Mouse (Mus musculus): Measurements from ENCODE around the gene Tmem9b. TPM values are rescaled to one million over a fixed set of nuclear protein-coding genes. Genes with fewer than 3 reads are reported as not detected.

The Tmem9b gene
- polyA plus RNA-seq, 1 experiment from 2014 or later = 35.2 TPM

DNA sequence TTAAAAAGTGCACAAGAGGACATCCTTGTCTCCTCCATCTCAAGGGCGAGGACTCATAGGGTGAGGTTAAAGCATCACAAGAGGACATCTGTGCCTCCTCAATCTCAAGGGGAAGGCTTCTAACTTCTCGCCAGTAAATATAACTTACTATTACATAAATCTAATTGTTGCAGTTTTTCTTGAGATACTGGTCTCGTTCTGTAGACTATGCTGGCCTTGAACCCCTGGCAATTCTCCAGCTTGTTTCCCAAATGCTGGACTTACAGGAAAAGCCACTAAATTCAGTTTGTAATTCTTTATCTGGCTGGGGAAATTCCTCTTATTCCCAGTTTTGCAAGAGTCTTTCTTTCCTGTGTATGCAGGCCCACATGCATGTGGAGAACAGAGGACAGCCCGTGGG is 17.9 kb downstream of the Tmem9b start:
- Histone ChIP-seq H3K9ac (no peak overlapping the region), H3K27me3 (no peaks in the 10 kb centered on the region), H3K4me2 (replicated peaks) (no peak overlapping the region), H3K4me3 (no peak overlapping the region), H3K4me1 (peaks cover 12% of the 10 kb centered on the region), H3K36me3 (peaks cover 7% of the 10 kb centered on the region), H3K27ac (no peak overlapping the region), H3K9me3 (no peaks in the 10 kb centered on the region)
- WGBS = 86% methylated on average over 4 of the region's 4 CpGs
- ATAC-seq (ENCODE audit: insufficient number of reproducible peaks, insufficient read depth, low FRiP score, low TSS enrichment) = no peak

DNA sequence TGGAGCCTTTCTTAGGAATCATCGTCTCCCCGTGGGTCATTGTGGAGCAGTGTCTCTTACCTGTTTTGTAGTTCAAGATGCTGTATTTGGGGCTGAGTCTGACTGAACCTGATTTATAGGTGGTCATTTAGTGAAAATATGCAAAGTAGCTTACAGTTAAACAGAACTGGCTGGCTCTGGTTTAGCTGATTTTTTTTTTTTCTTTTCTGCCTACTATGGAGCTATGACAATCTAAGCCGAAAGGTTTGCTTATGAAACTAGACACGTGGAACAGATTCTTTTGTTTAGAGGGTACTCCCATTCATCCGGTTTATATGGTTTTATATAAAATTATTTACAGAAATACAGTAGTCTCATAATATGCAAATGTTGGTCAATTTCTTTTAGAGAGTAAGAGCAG is 21.0 kb downstream of the Tmem9b start, which contains the start of gene Ascl3:
Ascl3 (minus strand) TSS at position 101 of the 400 bp plus-strand sequence.
- no peak within 1 kb of the TSS for H3K9ac ChIP-seq
- H3K4me2 ChIP-seq (replicated peaks) = no peak within 1 kb of the TSS
- H3K27me3 ChIP-seq = no peaks in the 10 kb centered on the region
- ATAC-seq (ENCODE audit: insufficient number of reproducible peaks, insufficient read depth, low FRiP score, low TSS enrichment) = no peak
- H3K36me3 ChIP-seq = peaks cover 7% of the 10 kb centered on the region
- H3K4me3 ChIP-seq = no peak within 1 kb of the TSS
- peaks cover 13% of the 10 kb centered on the region for H3K4me1 ChIP-seq
- H3K27ac ChIP-seq = no peak within 1 kb of the TSS
- no peaks in the 10 kb centered on the region for H3K9me3 ChIP-seq
- 81% methylated on average over 5 of the region's 5 CpGs for WGBS

DNA sequence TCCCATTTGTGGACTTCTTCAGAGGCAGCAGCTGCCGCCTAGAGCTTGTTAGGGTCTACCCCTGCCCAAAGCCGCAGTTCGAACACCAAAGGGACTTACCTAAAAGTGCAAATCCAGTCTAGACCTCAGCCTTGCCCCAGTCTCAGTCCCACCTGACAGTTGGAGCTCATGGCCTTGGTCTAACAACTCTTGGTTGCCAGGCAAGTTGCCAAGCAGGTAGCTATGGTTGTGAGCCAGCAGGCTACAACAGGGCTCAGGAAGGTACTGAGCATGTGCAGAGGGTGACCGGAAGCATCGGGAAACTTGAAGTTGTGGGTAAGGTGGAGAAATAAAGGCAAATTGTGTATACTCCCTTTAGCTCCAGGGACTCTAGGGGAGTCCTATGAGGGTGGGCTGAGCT is 29.0 kb downstream of the Tmem9b start, which contains the start of gene BC051019:
BC051019 (minus strand) TSS at position 154 of the 400 bp plus-strand sequence.
- Histone ChIP-seq H3K36me3 (no peaks in the 10 kb centered on the region), H3K27me3 (no peaks in the 10 kb centered on the region), H3K4me1 (no peaks in the 10 kb centered on the region), H3K4me2 (replicated peaks) (no peak within 1 kb of the TSS), H3K9me3 (0 out of 2 replicates have a peak, but pooled peaks cover 3% of the 10 kb centered on the region), H3K27ac (no peak within 1 kb of the TSS), H3K9ac (no peak within 1 kb of the TSS), H3K4me3 (no peak within 1 kb of the TSS)
- 91% methylated on average over 5 of the region's 5 CpGs for WGBS
- no peak for ATAC-seq (ENCODE audit: insufficient number of reproducible peaks, insufficient read depth, low FRiP score, low TSS enrichment)

DNA sequence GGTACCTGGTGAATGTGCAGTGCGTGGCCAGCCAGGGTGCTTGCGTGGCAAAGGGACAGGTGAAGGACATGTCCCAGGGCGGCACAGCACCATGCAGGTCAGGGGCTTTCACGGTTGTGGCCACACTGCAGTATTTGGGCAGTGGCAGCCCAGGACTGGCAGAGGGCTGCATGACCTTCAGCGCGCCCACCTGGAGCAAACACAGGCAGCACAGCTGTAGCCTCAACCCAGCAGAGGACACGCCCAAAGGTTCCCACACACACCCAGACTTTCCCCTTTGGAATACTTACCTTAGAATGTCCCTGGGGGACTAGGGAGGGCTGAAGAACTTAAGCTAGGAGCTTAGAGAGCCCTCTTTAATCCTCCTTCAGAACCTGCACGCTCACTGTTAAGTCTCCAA is 29.6 kb downstream of the Tmem9b start:
- Histone ChIP-seq H3K27me3 (no peaks in the 10 kb centered on the region), H3K4me2 (replicated peaks) (no peak overlapping the region)

DNA sequence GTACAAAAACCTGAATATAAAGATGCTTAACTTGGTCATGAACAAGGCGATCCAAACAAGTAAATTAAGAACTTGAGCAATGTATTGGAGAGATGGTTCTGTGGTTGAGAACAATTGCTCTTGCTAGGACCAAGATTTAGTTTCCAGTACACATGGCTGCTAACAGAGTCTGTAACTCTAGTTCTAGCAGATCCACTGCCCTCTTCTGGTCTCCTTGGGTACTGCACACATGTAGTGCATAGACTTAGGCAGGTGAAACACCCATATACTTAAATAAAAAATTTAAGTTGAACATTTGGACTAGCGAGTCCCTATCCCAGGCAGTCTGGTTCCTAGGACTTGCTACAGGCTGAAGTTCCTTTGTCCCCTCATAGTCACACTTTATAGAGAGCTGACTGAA is 30.1 kb downstream of the Tmem9b start:
- Histone ChIP-seq H3K4me3 (no peak overlapping the region), H3K27ac (no peak overlapping the region), H3K4me1 (no peaks in the 10 kb centered on the region), H3K27me3 (no peaks in the 10 kb centered on the region), H3K36me3 (no peaks in the 10 kb centered on the region), H3K9ac (no peak overlapping the region), H3K4me2 (replicated peaks) (no peak overlapping the region), H3K9me3 (0 out of 2 replicates have a peak, but pooled peaks cover 3% of the 10 kb centered on the region)
- WGBS = 97% methylated on average over 2 of the region's 2 CpGs
- ATAC-seq (ENCODE audit: insufficient number of reproducible peaks, insufficient read depth, low FRiP score, low TSS enrichment) = no peak

More for the DNA sequence above, 29.6 kb downstream of the Tmem9b start:
- Histone ChIP-seq H3K9ac (no peak overlapping the region), H3K36me3 (no peaks in the 10 kb centered on the region), H3K9me3 (0 out of 2 replicates have a peak, but pooled peaks cover 3% of the 10 kb centered on the region), H3K27ac (no peak overlapping the region), H3K4me3 (no peak overlapping the region), H3K4me1 (no peaks in the 10 kb centered on the region)
- 95% methylated on average over 8 of the region's 8 CpGs for WGBS
- no peak for ATAC-seq (ENCODE audit: insufficient number of reproducible peaks, insufficient read depth, low FRiP score, low TSS enrichment)

DNA sequence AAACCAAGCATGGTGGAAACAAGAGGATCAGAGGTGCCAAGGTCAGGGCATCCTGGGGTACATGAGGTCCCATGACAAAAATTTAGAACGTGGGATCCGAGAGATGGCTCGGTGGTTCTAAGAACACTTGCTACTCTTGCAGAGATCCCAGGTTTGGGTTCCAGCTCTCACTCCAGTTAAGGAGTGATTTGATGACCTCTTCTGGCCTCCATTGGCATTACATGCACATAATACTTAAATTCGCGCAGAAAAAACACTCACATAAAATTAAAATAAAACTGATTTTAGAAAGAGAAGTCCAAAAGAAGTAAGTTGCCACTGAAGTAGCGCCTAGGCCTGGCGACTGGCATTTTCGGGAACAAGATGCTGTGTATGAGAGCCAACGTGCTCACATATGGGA is 33.4 kb downstream of the Tmem9b start:
- 0 out of 2 replicates have a peak, but pooled peaks cover 3% of the 10 kb centered on the region for H3K9me3 ChIP-seq
- H3K27ac ChIP-seq = no peak overlapping the region
- H3K4me2 ChIP-seq (replicated peaks) = no peak overlapping the region
- H3K4me3 ChIP-seq = no peak overlapping the region
- H3K27me3 ChIP-seq = no peaks in the 10 kb centered on the region
- ATAC-seq (ENCODE audit: insufficient number of reproducible peaks, insufficient read depth, low FRiP score, low TSS enrichment) = no peak
- 59% methylated on average over 9 of the region's 9 CpGs for WGBS
- H3K36me3 ChIP-seq = no peaks in the 10 kb centered on the region
- no peaks in the 10 kb centered on the region for H3K4me1 ChIP-seq
- H3K9ac ChIP-seq = no peak overlapping the region

DNA sequence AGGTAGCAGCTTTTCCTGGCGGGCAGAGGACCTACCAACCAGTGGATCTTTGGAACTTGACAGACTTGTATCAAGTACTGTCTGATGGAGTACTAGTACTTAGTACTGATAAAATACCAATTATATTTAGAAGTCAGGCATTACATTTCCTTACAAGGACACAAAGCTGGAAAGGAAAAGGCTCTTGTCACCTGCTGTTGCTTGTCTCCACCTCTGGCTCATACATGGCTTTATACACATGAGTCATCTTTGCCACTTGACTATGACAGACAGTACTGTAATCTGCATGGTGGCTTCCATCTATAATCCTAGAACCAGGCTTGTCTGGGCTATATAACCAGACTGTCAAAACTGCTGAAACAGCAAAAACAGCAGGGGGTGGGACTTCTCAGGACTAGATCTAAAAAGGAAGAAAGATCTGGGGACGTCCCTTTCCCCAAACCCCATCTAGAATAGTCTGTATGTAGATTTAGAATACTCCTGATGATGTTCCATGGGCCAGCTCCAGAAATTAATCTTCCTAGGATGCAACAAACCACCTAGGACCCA is 39.2 kb downstream of the Tmem9b start:
- no peak overlapping the region for H3K4me2 ChIP-seq (replicated peaks)
- no peak overlapping the region for H3K9ac ChIP-seq
- H3K27ac ChIP-seq = no peak overlapping the region
- WGBS = 90% methylated on average over 2 of the region's 2 CpGs
- H3K4me3 ChIP-seq = no peak overlapping the region
- H3K36me3 ChIP-seq = peaks cover 23% of the 10 kb centered on the region
- peaks cover 5% of the 10 kb centered on the region; the same call in 1 of the 2 replicates for H3K4me1 ChIP-seq
- no peak for ATAC-seq (ENCODE audit: insufficient number of reproducible peaks, insufficient read depth, low FRiP score, low TSS enrichment)
- no peaks in the 10 kb centered on the region for H3K27me3 ChIP-seq
- no peaks in the 10 kb centered on the region for H3K9me3 ChIP-seq

DNA sequence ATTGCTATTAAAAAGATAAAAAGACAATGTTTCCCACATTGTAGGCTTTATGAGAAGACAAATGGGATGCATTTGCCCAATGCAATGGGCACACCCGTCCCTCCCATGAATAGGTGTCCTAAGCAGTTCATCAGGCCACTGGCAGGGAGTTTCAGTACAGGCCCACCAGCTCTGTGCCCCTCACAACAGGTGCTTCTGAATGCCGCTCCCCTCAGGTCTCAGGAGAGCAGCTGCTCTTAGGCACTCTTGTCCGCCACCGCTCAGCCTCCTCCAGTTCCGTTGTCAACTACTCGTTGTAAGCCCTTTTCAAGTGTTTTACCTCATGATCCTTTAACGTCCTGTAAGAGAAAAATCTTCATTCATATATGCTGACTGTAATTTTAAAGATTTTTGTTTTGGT is 40.5 kb downstream of the Tmem9b start:
- Histone ChIP-seq H3K27me3 (no peaks in the 10 kb centered on the region), H3K27ac (no peak overlapping the region), H3K36me3 (peaks cover 23% of the 10 kb centered on the region), H3K4me3 (no peak overlapping the region), H3K4me1 (peaks cover 6% of the 10 kb centered on the region; the same call in 1 of the 2 replicates), H3K9ac (no peak overlapping the region), H3K9me3 (no peaks in the 10 kb centered on the region), H3K4me2 (replicated peaks) (no peak overlapping the region)
- no peak for ATAC-seq (ENCODE audit: insufficient number of reproducible peaks, insufficient read depth, low FRiP score, low TSS enrichment)
- WGBS = 84% methylated on average over 7 of the region's 7 CpGs

DNA sequence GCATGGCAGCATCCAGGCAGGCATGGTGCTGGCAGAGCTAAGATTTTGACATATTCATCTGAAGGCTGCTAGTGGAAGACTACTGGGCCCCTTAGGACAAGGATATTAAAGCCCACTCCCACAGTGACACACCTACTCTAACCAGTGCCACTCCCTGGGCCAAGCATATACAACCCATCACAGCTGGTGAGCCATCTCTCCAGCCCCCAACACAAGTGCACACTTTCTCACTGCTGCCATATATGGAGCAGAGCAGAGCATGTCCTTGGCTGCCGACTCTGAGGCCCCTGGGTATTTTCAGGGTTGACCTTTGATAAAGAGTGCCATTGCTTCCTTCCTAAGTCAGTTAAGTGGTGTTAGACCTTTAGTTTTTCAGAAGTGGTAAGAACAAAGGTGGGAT is 42.6 kb downstream of the Tmem9b start:
- Histone ChIP-seq H3K27ac (no peak overlapping the region), H3K9me3 (no peaks in the 10 kb centered on the region), H3K36me3 (peaks cover 23% of the 10 kb centered on the region), H3K27me3 (no peaks in the 10 kb centered on the region), H3K4me1 (peaks cover 6% of the 10 kb centered on the region; the same call in 1 of the 2 replicates), H3K9ac (no peak overlapping the region), H3K4me3 (no peak overlapping the region), H3K4me2 (replicated peaks) (no peak overlapping the region)
- WGBS = 70% methylated on average over 1 of the region's 1 CpGs
- ATAC-seq (ENCODE audit: insufficient number of reproducible peaks, insufficient read depth, low FRiP score, low TSS enrichment) = no peak

DNA sequence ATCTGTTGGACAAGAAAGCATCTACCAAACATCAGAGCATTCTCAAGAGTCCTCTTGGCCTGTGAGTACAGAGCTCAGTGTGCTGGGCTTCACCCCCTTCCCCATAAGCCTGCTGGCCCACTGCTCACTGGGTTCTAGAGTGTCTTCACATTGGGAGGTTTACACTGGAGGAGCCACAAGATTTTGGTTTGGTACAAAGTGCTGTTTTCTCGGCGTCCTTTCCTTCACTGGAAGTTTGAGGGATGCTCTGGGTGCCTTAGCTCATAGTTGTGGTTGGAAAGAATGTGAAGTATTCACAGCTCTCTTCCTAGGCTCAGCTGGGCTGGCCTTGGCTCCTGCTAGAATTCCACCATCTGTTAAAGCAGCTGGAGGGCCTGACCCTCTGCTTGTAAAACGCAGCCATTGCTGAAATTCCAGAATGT is 43.7 kb downstream of the Tmem9b start:
- H3K27me3 ChIP-seq = no peaks in the 10 kb centered on the region
- no peak overlapping the region for H3K9ac ChIP-seq
- peaks cover 6% of the 10 kb centered on the region; the same call in 1 of the 2 replicates for H3K4me1 ChIP-seq
- H3K27ac ChIP-seq = peak overlapping the region; percentile 60
- no peak overlapping the region for H3K4me3 ChIP-seq
- no peaks in the 10 kb centered on the region for H3K9me3 ChIP-seq
- WGBS = 46% methylated on average over 3 of the region's 3 CpGs
- ATAC-seq (ENCODE audit: insufficient number of reproducible peaks, insufficient read depth, low FRiP score, low TSS enrichment) = no peak
- no peak overlapping the region for H3K4me2 ChIP-seq (replicated peaks)
- H3K36me3 ChIP-seq = peaks cover 23% of the 10 kb centered on the region

DNA sequence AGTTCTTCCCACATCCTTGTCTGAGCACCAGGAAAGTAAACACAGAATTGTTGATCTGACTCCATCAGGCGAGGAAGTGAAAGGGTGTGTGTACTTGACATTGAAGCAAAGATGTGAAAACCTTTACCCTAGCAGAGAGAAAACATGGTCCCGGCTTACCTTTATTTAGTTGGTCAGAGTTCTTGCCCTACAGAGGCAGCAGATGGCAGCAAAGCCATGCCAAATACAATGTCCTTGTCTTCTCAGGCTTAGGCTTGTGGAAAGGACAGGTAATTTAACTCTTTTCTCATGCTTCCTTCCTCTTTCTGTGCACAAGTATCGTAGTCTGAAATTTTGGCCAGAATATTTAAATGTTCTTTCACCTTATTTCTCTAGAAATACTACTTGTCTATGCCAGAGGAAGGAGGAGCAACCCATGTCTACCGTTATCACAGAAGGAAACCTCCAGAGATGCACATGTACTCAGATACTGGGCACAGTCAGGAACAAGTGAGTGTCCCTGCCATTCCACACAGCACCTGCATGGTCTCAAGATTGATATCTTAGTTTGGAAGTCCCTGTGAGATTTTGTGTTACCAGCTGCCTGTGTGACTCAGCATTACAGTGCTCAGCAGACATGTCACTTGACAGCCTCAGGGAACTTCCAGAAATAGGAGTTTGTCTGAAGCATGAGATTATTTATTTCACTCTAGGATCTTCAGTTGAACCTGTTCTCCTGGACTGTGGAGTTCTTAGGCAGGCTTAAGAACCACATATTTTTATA is 45.5 kb downstream of the Tmem9b start:
- H3K9ac ChIP-seq = no peak overlapping the region
- no peaks in the 10 kb centered on the region for H3K27me3 ChIP-seq
- peaks cover 6% of the 10 kb centered on the region; the same call in 1 of the 2 replicates for H3K4me1 ChIP-seq
- 45% methylated on average over 4 of the region's 4 CpGs for WGBS
- H3K9me3 ChIP-seq = no peaks in the 10 kb centered on the region
- H3K4me3 ChIP-seq = no peak overlapping the region
- no peak overlapping the region for H3K27ac ChIP-seq
- no peak for ATAC-seq (ENCODE audit: insufficient number of reproducible peaks, insufficient read depth, low FRiP score, low TSS enrichment)
- no peak overlapping the region for H3K4me2 ChIP-seq (replicated peaks)
- peaks cover 19% of the 10 kb centered on the region for H3K36me3 ChIP-seq

DNA sequence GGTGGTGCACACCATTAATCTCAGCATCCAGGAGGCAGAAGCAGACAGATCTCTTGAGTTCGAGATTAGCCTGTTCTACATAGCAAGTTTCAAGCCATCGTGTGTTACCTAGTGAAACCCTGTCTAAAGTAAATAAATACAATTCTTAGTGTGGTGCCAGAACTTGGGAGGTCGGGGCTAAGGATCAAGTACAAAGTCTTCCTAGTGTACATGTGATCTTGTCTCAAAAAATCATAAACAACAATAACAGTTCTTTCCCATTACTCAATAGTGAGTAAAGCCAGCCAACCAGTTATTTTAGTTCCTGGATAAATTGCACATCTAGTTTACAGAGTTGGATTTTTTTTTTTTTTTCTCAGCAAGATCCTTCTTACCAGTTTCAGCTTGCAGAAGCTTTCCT is 48.2 kb downstream of the Tmem9b start:
- Histone ChIP-seq H3K27ac (no peak overlapping the region), H3K9ac (no peak overlapping the region)
- WGBS = 58% methylated on average over 3 of the region's 3 CpGs

More for the DNA sequence above, 48.2 kb downstream of the Tmem9b start:
- H3K36me3 ChIP-seq = peaks cover 4% of the 10 kb centered on the region; the same call in 1 of the 2 replicates
- H3K4me3 ChIP-seq = peak overlapping the region; percentile 50
- H3K4me2 ChIP-seq (replicated peaks) = peak overlapping the region; percentile 67
- H3K4me1 ChIP-seq = peaks cover 6% of the 10 kb centered on the region; the same call in 1 of the 2 replicates
- no peak for ATAC-seq (ENCODE audit: insufficient number of reproducible peaks, insufficient read depth, low FRiP score, low TSS enrichment)
- H3K27me3 ChIP-seq = no peaks in the 10 kb centered on the region
- H3K9me3 ChIP-seq = no peaks in the 10 kb centered on the region
